Mouse (Mus musculus): ENCODE results near the gene Hnrnpa3.
"Not testable (repeated sequence)": the region's sequence is repeated elsewhere in the genome, so short reads cannot be mapped to it uniquely, and the experiment has no call there.

The Hnrnpa3 gene

GRCm38 (mm10) chr2:75682978-75683709, 24.1 kb downstream of the Hnrnpa3 start:
- DNase-seq: peak; percentile 69 to 75

GRCm38 (mm10) chr2:75684526-75684925, 25.5 kb downstream of the Hnrnpa3 start:
- no peak for DNase-seq

GRCm38 (mm10) chr2:75685458-75685861, 26.4 kb downstream of the Hnrnpa3 start:
- DNase-seq: no peak

- DNase-seq: no peak
Observed at GRCm38 (mm10) chr2:75687040-75687749, 28.1 kb downstream of the Hnrnpa3 start.

- DNase-seq: no peak
Observed at GRCm38 (mm10) chr2:75688901-75689300, 29.8 kb downstream of the Hnrnpa3 start.

GRCm38 (mm10) chr2:75689482-75690158, 30.6 kb downstream of the Hnrnpa3 start:
- DNase-seq: no peak

- DNase-seq: no peak
Observed at GRCm38 (mm10) chr2:75690656-75691055, 31.6 kb downstream of the Hnrnpa3 start.

- DNase-seq: no peak
Observed at GRCm38 (mm10) chr2:75691316-75691715, 32.3 kb downstream of the Hnrnpa3 start.

- DNase-seq: no peak
Observed at GRCm38 (mm10) chr2:75692369-75692768, 33.3 kb downstream of the Hnrnpa3 start.

- not testable (repeated sequence) for DNase-seq
Observed at GRCm38 (mm10) chr2:75694926-75695325, 35.9 kb downstream of the Hnrnpa3 start.

GRCm38 (mm10) chr2:75695676-75696350, 36.8 kb downstream of the Hnrnpa3 start:
- DNase-seq: no peak

- no peak for DNase-seq
Observed at GRCm38 (mm10) chr2:75696371-75696770, 37.3 kb downstream of the Hnrnpa3 start.

- no peak for DNase-seq
Observed at GRCm38 (mm10) chr2:75697222-75697621, 38.2 kb downstream of the Hnrnpa3 start.

GRCm38 (mm10) chr2:75698007-75698406, 38.9 kb downstream of the Hnrnpa3 start:
- DNase-seq: no peak

GRCm38 (mm10) chr2:75698874-75699273, 39.8 kb downstream of the Hnrnpa3 start:
- DNase-seq: no peak

- no peak for DNase-seq
Observed at GRCm38 (mm10) chr2:75700543-75700942, 41.5 kb downstream of the Hnrnpa3 start.

GRCm38 (mm10) chr2:75701207-75701606, 42.1 kb downstream of the Hnrnpa3 start:
- no peak for DNase-seq

- no peak for DNase-seq
Observed at GRCm38 (mm10) chr2:75701822-75702587, 42.9 kb downstream of the Hnrnpa3 start.

- no peak for DNase-seq
Observed at GRCm38 (mm10) chr2:75702588-75702976, 43.5 kb downstream of the Hnrnpa3 start.

GRCm38 (mm10) chr2:75703375-75704181, 44.5 kb downstream of the Hnrnpa3 start:
- DNase-seq: peak; percentile 75 to 85
